Mouse (Mus musculus): Measurements from ENCODE around the gene Kras. TPM values are rescaled to one million over a fixed set of nuclear protein-coding genes. Genes with fewer than 3 reads are reported as not detected.

Kras gene
- total and polyA plus RNA-seq, 3 experiments = 15.6 to 44.3 TPM; not detected in 1

GRCm38 (mm10) chr6:145210816-145211338 is 39.2 kb downstream of the Kras start, which contains the start of the genes Casc1 and Etfrf1:
Gene Casc1, minus strand, starts transcription at chr6:145211005.
Gene Etfrf1, plus strand, starts transcription at chr6:145211134.
- H3K27ac ChIP-seq (ENCODE audit: control insufficient read depth, low read depth, low read length) = peak within 1 kb of the TSS; percentile 80

GRCm38 (mm10) chr6:145210056-145210680 is 39.9 kb downstream of the Kras start:
- no peak overlapping the region for H3K9ac ChIP-seq (ENCODE audit: control insufficient read depth, low read depth, low read length, poor library complexity, severe bottlenecking)
- H3K36me3 ChIP-seq (ENCODE audit: control insufficient read depth in 1 of 2, insufficient read depth in 2 of 2, low read length in 2 of 2) = peaks cover 0 to 8% of the 10 kb centered on the region in 2 experiments; a peak in 2 of 4 replicates
- no peaks in the 10 kb centered on the region for H3K9me3 ChIP-seq (replicated peaks; ENCODE audit: insufficient read depth, low read length)
- no peaks in the 10 kb centered on the region for H3K27me3 ChIP-seq (ENCODE audit: control insufficient read depth in 1 of 2, insufficient read depth in 2 of 2, low read length in 2 of 2)
- DNase-seq (ENCODE audit: low read depth, low spot score) = no peak
- H3K4me1 ChIP-seq (ENCODE audit: control insufficient read depth in 1 of 2, insufficient read depth in 2 of 2, low read length in 2 of 2) = peaks cover 0 to 3% of the 10 kb centered on the region in 2 experiments; a peak in 3 of 4 replicates
- H3K27ac ChIP-seq (ENCODE audit: control insufficient read depth, low read depth, low read length) = no peak overlapping the region
- peaks cover 5% of the 10 kb centered on the region for H3K79me2 ChIP-seq (ENCODE audit: control insufficient read depth, insufficient read depth, low read length, poor library complexity)
- H3K4me3 ChIP-seq (ENCODE audit: control insufficient read depth in 1 of 2, insufficient read depth in 1 of 2, low read depth in 2 of 2, low read length in 2 of 2) = peak overlapping the region; percentile 71 to 76
- no peak for TF ChIP-seq ZMIZ1 (IDR thresholded peaks at IDR 0.05; ENCODE audit: low read depth, low read length)
- TF ChIP-seq MAZ (IDR thresholded peaks at IDR 0.05; ENCODE audit: low read depth, low read length) = no peak

More at GRCm38 (mm10) chr6:145210816-145211338, 39.2 kb downstream of the Kras start, which contains the start of the genes Casc1 and Etfrf1:
- Histone ChIP-seq H3K79me2 (ENCODE audit: control insufficient read depth, insufficient read depth, low read length, poor library complexity) (peaks cover 5% of the 10 kb centered on the region), H3K27me3 (ENCODE audit: control insufficient read depth in 1 of 2, insufficient read depth in 2 of 2, low read length in 2 of 2) (no peaks in the 10 kb centered on the region), H3K9ac (ENCODE audit: control insufficient read depth, low read depth, low read length, poor library complexity, severe bottlenecking) (peak within 1 kb of the TSS; percentile 83), H3K9me3 (replicated peaks; ENCODE audit: insufficient read depth, low read length) (no peaks in the 10 kb centered on the region), H3K4me1 (ENCODE audit: control insufficient read depth in 1 of 2, insufficient read depth in 2 of 2, low read length in 2 of 2) (peaks cover 0 to 3% of the 10 kb centered on the region in 2 experiments; a peak in 3 of 4 replicates), H3K36me3 (ENCODE audit: control insufficient read depth in 1 of 2, insufficient read depth in 2 of 2, low read length in 2 of 2) (peaks cover 0 to 8% of the 10 kb centered on the region in 2 experiments; a peak in 3 of 4 replicates), H3K4me3 (ENCODE audit: control insufficient read depth in 1 of 2, insufficient read depth in 1 of 2, low read depth in 2 of 2, low read length in 2 of 2) (peak within 1 kb of the TSS; percentile 77 to 78)
- DNase-seq (ENCODE audit: low read depth, low spot score) = peak; percentile 99
- TF ChIP-seq TCF12 (IDR thresholded peaks at IDR 0.05; ENCODE audit: low read depth, low read length) (peak; percentile 57), NRF1 (IDR thresholded peaks at IDR 0.05; ENCODE audit: insufficient read depth, low read depth, low read length, poor library complexity, severe bottlenecking) (peak; percentile 95), POLR2AphosphoS2 (IDR thresholded peaks at IDR 0.05; ENCODE audit: low read length) (peak; percentile 86; the same call in 1 of the 2 replicates), MEF2A (IDR thresholded peaks at IDR 0.05; ENCODE audit: extremely low read depth, insufficient replicate concordance, low read depth, low read length, poor library complexity, severe bottlenecking) (no peak), MAFK (IDR thresholded peaks at IDR 0.05; ENCODE audit: borderline replicate concordance, low read depth, low read length) (no peak), GATA1 (IDR thresholded peaks at IDR 0.05; ENCODE audit: low read depth, low read length) (no peak), TBP (IDR thresholded peaks at IDR 0.05; ENCODE audit: low read depth, low read length) (peak; percentile 57; the same call in 1 of the 2 replicates), POLR2AphosphoS5 (IDR thresholded peaks at IDR 0.05; ENCODE audit: borderline replicate concordance, low read depth, low read length) (no peak), MAX (IDR thresholded peaks at IDR 0.05; ENCODE audit: low read length) (peak; percentile 16; the same call in 1 of the 2 replicates), ZMIZ1 (IDR thresholded peaks at IDR 0.05; ENCODE audit: low read depth, low read length) (peak; percentile 87), MAZ (IDR thresholded peaks at IDR 0.05; ENCODE audit: low read depth, low read length) (no peak; the same call in 1 of the 2 replicates), MYC (IDR thresholded peaks at IDR 0.05; ENCODE audit: low read depth, low read length) (no peak), ELF1 (IDR thresholded peaks at IDR 0.05; ENCODE audit: low read depth, low read length) (peak; percentile 86), POLR2A (IDR thresholded peaks at IDR 0.05; ENCODE audit: control insufficient read depth in 1 of 2, insufficient read depth in 1 of 2, low read depth in 1 of 2, low read length in 2 of 2, poor library complexity in 1 of 2) (peak; percentile 94 to 96), MXI1 (IDR thresholded peaks at IDR 0.05; ENCODE audit: low read depth, low read length) (peak; percentile 92), KAT2A (conservative IDR thresholded peaks at IDR 0.05; ENCODE audit: low read depth, low read length) (peak; percentile 75; the same call in 1 of the 2 replicates), USF1 (IDR thresholded peaks at IDR 0.05; ENCODE audit: low read depth, low read length) (peak; percentile 31; the same call in 1 of the 2 replicates), MYB (IDR thresholded peaks at IDR 0.05; ENCODE audit: low read depth, low read length) (no peak), HCFC1 (IDR thresholded peaks at IDR 0.05; ENCODE audit: low read depth, low read length) (peak; percentile 89), USF2 (IDR thresholded peaks at IDR 0.05; ENCODE audit: borderline replicate concordance in 1 of 2, insufficient read depth in 1 of 2, low read depth in 1 of 2, low read length in 2 of 2) (no peak), SIN3A (IDR thresholded peaks at IDR 0.05; ENCODE audit: low read length) (peak; percentile 98), NELFE (IDR thresholded peaks at IDR 0.05; ENCODE audit: low read depth, low read length) (peak; percentile 89)
